Mouse (Mus musculus) limb, embryonic 15.5 days (tissue): ENCODE results near the gene Atp2b4. TPM values are rescaled to one million over a fixed set of nuclear protein-coding genes. Genes with fewer than 3 reads are reported as not detected.
"Not testable (repeated sequence)": the region's sequence is repeated elsewhere in the genome, so short reads cannot be mapped to it uniquely, and the experiment has no call there.

Experiments used
- ATAC-seq: fragments of 200-750 bp; cut with Nextera tagmentation; 2 replicates; pipeline ENCODE4 v1.8.0; 2017; ENCODE audit warnings: low read depth, moderate TSS enrichment; ENCODE audit not compliant: insufficient number of reproducible peaks, low FRiP score, low TSS enrichment
- H3K27ac ChIP-seq: fragments of 300-500 bp; sonication (generic); 2 replicates; pipeline ENCODE4 v1.5.1; 2015; ENCODE audit warnings: moderate library complexity, mild to moderate bottlenecking, inconsistent platforms
- H3K27me3 ChIP-seq: fragments of 300-500 bp; sonication (generic); 2 replicates; pipeline ENCODE4 v1.6.1; 2015; ENCODE audit warnings: inconsistent platforms
- H3K36me3 ChIP-seq: fragments of 300-500 bp; sonication (generic); 2 replicates; pipeline ENCODE4 v1.6.1; 2015; ENCODE audit warnings: inconsistent platforms
- H3K4me1 ChIP-seq: fragments of 300-500 bp; sonication (generic); 2 replicates; pipeline ENCODE4 v1.6.1; 2015; ENCODE audit warnings: inconsistent platforms
- H3K4me2 ChIP-seq: fragments of 300-500 bp; sonication (generic); 2 replicates; pipeline ENCODE4 v1.6.1; 2015; ENCODE audit warnings: mild to moderate bottlenecking, inconsistent platforms
- H3K4me3 ChIP-seq: fragments of 300-500 bp; sonication (generic); 2 replicates; pipeline ENCODE4 v1.5.1; 2015; ENCODE audit warnings: mild to moderate bottlenecking, inconsistent platforms
- H3K9ac ChIP-seq: fragments of 300-500 bp; sonication (generic); 2 replicates; pipeline ENCODE4 v1.6.1; 2015; ENCODE audit warnings: inconsistent platforms
- H3K9me3 ChIP-seq: fragments of 300-500 bp; sonication (generic); 2 replicates; pipeline ENCODE4 v1.6.1; 2016; ENCODE audit warnings: inconsistent platforms
- WGBS: fragments of 180-500 bp; shearing (Covaris S2); methylation state at CpG from one replicate; pipeline ENCODE4 v1.1.7; 2015; 5-methylcytosine and 5-hydroxymethylcytosine counted together
- polyA plus RNA-seq: library from polyadenylated mRNA; unstranded; fragments of >200 nt; fragmentation: Nextera tagmentation; extraction: Ambion mirVana; gene quantifications from 2 replicates; pipeline ENCODE4 v1.2.1, GENCODE M21; 2015

The Atp2b4 gene
- polyA plus RNA-seq, 1 experiment from 2014 or later: 22.4 TPM

GRCm38 (mm10) chr1:133689897-133690296 lies 110.9 kb downstream of the Atp2b4 start, which contains the start of gene Lax1:
Gene Lax1 (minus strand): TSS chr1:133690108.
- Histone ChIP-seq H3K27me3 (no peaks in the 10 kb centered on the region), H3K27ac (no peak within 1 kb of the TSS), H3K9me3 (no peaks in the 10 kb centered on the region), H3K4me1 (peaks cover 14% of the 10 kb centered on the region), H3K4me3 (no peak within 1 kb of the TSS), H3K4me2 (no peak within 1 kb of the TSS), H3K36me3 (no peaks in the 10 kb centered on the region), H3K9ac (no peak within 1 kb of the TSS)
- WGBS: 9% methylated on average over 6 of the region's 6 CpGs
- no peak for ATAC-seq

GRCm38 (mm10) chr1:133688301-133688700 lies 112.5 kb downstream of the Atp2b4 start:
- Histone ChIP-seq H3K4me2 (no peak overlapping the region), H3K4me3 (no peak overlapping the region), H3K27me3 (no peaks in the 10 kb centered on the region), H3K36me3 (no peaks in the 10 kb centered on the region), H3K9me3 (no peaks in the 10 kb centered on the region), H3K4me1 (peaks cover 3% of the 10 kb centered on the region), H3K9ac (no peak overlapping the region), H3K27ac (no peak overlapping the region)
- no peak for ATAC-seq
- 50% methylated on average over 7 of the region's 7 CpGs for WGBS

- H3K27me3 ChIP-seq: no peaks in the 10 kb centered on the region
- H3K9ac ChIP-seq: no peak overlapping the region
- H3K36me3 ChIP-seq: no peaks in the 10 kb centered on the region
- no peak overlapping the region for H3K4me3 ChIP-seq
- 0 out of 2 replicates have a peak, but pooled peaks have one; percentile 24 for ATAC-seq
- 54% methylated on average over 10 of the region's 10 CpGs for WGBS
- no peaks in the 10 kb centered on the region for H3K9me3 ChIP-seq
- no peak overlapping the region for H3K4me2 ChIP-seq
- peak overlapping the region; percentile 47; the same call in 1 of the 2 replicates for H3K27ac ChIP-seq
- peaks cover 5% of the 10 kb centered on the region for H3K4me1 ChIP-seq
These were observed 114.9 kb downstream of the Atp2b4 start for GRCm38 (mm10) chr1:133685749-133686519.

GRCm38 (mm10) chr1:133671801-133672200 lies 129.0 kb downstream of the Atp2b4 start:
- H3K27ac ChIP-seq: no peak overlapping the region
- WGBS: 63% methylated on average over 3 of the region's 3 CpGs
- no peak overlapping the region for H3K4me3 ChIP-seq
- no peaks in the 10 kb centered on the region for H3K27me3 ChIP-seq
- no peak overlapping the region for H3K9ac ChIP-seq
- no peaks in the 10 kb centered on the region for H3K36me3 ChIP-seq
- H3K4me2 ChIP-seq: no peak overlapping the region
- no peak for ATAC-seq
- no peaks in the 10 kb centered on the region for H3K4me1 ChIP-seq
- H3K9me3 ChIP-seq: no peaks in the 10 kb centered on the region

- Histone ChIP-seq H3K27me3 (no peaks in the 10 kb centered on the region), H3K9ac (no peak overlapping the region), H3K4me1 (no peaks in the 10 kb centered on the region), H3K4me2 (no peak overlapping the region), H3K36me3 (no peaks in the 10 kb centered on the region), H3K9me3 (no peaks in the 10 kb centered on the region), H3K27ac (no peak overlapping the region), H3K4me3 (no peak overlapping the region)
- no peak for ATAC-seq
- 82% methylated on average over 3 of the region's 3 CpGs for WGBS
These were observed 129.6 kb downstream of the Atp2b4 start for GRCm38 (mm10) chr1:133671266-133671665.

GRCm38 (mm10) chr1:133670776-133671175 lies 130.1 kb downstream of the Atp2b4 start:
- no peaks in the 10 kb centered on the region for H3K4me1 ChIP-seq
- H3K27me3 ChIP-seq: no peaks in the 10 kb centered on the region
- H3K27ac ChIP-seq: no peak overlapping the region
- H3K9ac ChIP-seq: no peak overlapping the region
- H3K9me3 ChIP-seq: no peaks in the 10 kb centered on the region
- no peak overlapping the region for H3K4me3 ChIP-seq
- no peak overlapping the region for H3K4me2 ChIP-seq
- 81% methylated on average over 6 of the region's 6 CpGs for WGBS
- no peak for ATAC-seq
- no peaks in the 10 kb centered on the region for H3K36me3 ChIP-seq

GRCm38 (mm10) chr1:133670190-133670589 lies 130.7 kb downstream of the Atp2b4 start:
- no peak overlapping the region for H3K27ac ChIP-seq
- H3K4me2 ChIP-seq: no peak overlapping the region
- no peaks in the 10 kb centered on the region for H3K27me3 ChIP-seq
- H3K36me3 ChIP-seq: no peaks in the 10 kb centered on the region
- H3K9me3 ChIP-seq: no peaks in the 10 kb centered on the region
- no peak overlapping the region for H3K4me3 ChIP-seq
- H3K4me1 ChIP-seq: no peaks in the 10 kb centered on the region
- H3K9ac ChIP-seq: no peak overlapping the region
- WGBS: 80% methylated on average over 12 of the region's 12 CpGs
- no peak for ATAC-seq

- 70% methylated on average over 3 of the region's 3 CpGs for WGBS
- ATAC-seq: no peak
These were observed 132.2 kb downstream of the Atp2b4 start for GRCm38 (mm10) chr1:133668618-133669017.

GRCm38 (mm10) chr1:133667721-133668120 lies 133.1 kb downstream of the Atp2b4 start:
- Histone ChIP-seq H3K4me3 (no peak overlapping the region), H3K9ac (no peak overlapping the region), H3K27me3 (no peaks in the 10 kb centered on the region), H3K4me1 (no peaks in the 10 kb centered on the region), H3K27ac (no peak overlapping the region), H3K4me2 (no peak overlapping the region), H3K36me3 (no peaks in the 10 kb centered on the region), H3K9me3 (no peaks in the 10 kb centered on the region)
- ATAC-seq: no peak
- WGBS: 67% methylated on average over 7 of the region's 7 CpGs

More at GRCm38 (mm10) chr1:133668618-133669017, 132.2 kb downstream of the Atp2b4 start:
- no peak overlapping the region for H3K9ac ChIP-seq
- H3K27me3 ChIP-seq: no peaks in the 10 kb centered on the region
- no peaks in the 10 kb centered on the region for H3K4me1 ChIP-seq
- H3K36me3 ChIP-seq: no peaks in the 10 kb centered on the region
- no peak overlapping the region for H3K4me2 ChIP-seq
- H3K4me3 ChIP-seq: no peak overlapping the region
- no peaks in the 10 kb centered on the region for H3K9me3 ChIP-seq
- H3K27ac ChIP-seq: no peak overlapping the region

GRCm38 (mm10) chr1:133665713-133666112 lies 135.1 kb downstream of the Atp2b4 start:
- not testable (repeated sequence) for ATAC-seq

GRCm38 (mm10) chr1:133664203-133664970 lies 136.5 kb downstream of the Atp2b4 start:
- WGBS: 70% methylated on average over 11 of the region's 11 CpGs
- Histone ChIP-seq H3K9me3 (no peaks in the 10 kb centered on the region), H3K27ac (no peak overlapping the region), H3K4me3 (no peak overlapping the region), H3K4me1 (peaks cover 7% of the 10 kb centered on the region), H3K4me2 (no peak overlapping the region), H3K27me3 (no peaks in the 10 kb centered on the region), H3K9ac (no peak overlapping the region), H3K36me3 (no peaks in the 10 kb centered on the region)
- ATAC-seq: no peak

More at GRCm38 (mm10) chr1:133665713-133666112, 135.1 kb downstream of the Atp2b4 start:
- WGBS: 86% methylated on average over 8 of the region's 8 CpGs
- not testable (repeated sequence) for H3K4me1 ChIP-seq, H3K36me3 ChIP-seq, H3K9me3 ChIP-seq, H3K4me2 ChIP-seq, H3K9ac ChIP-seq, H3K27ac ChIP-seq, H3K4me3 ChIP-seq, H3K27me3 ChIP-seq

GRCm38 (mm10) chr1:133663427-133663826 lies 137.4 kb downstream of the Atp2b4 start:
- Histone ChIP-seq H3K4me2 (no peak overlapping the region), H3K9ac (no peak overlapping the region), H3K36me3 (peaks cover 4% of the 10 kb centered on the region; the same call in 1 of the 2 replicates), H3K4me3 (no peak overlapping the region), H3K4me1 (peaks cover 16% of the 10 kb centered on the region), H3K27ac (no peak overlapping the region), H3K9me3 (no peaks in the 10 kb centered on the region), H3K27me3 (no peaks in the 10 kb centered on the region)
- ATAC-seq: no peak
- 73% methylated on average over 4 of the region's 4 CpGs for WGBS
